Comparison of ENCODE assay signal across 6 mouse cellular contexts in the genomic region with DNA sequence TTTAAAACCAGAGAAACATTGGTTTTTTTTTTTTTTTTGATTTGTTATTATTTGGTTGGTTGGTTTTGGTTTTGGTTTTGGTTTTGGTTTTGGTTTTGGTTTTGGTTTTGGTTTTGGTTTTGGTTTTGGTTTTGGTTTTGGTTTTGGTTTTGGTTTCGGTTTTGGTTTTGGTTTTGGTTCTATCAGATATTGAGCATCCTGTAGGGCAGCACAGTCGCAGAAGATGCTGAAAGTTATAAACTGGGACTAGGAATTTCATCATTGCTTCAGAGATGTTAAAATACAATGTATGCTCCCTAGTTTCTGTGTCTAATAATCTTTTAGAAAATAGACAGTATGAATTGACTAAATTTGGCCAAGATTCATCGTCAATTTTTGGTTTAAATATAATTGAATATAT.
DNase-seq lines count a peak whose midpoint lies in the region; TF ChIP-seq lines count a peak whose summit lies in the region.
"Not testable (repeated sequence)": the region's sequence is repeated elsewhere in the genome, so short reads cannot be mapped to it uniquely, and the experiment has no call there.

No protein-coding gene starts in this region.

- not testable (repeated sequence) for H3K4me1 ChIP-seq in CH12.LX (ENCODE audit: control insufficient read depth in 1 of 2, insufficient read depth in 2 of 2); MEL (ENCODE audit: control insufficient read depth in 1 of 2, insufficient read depth in 2 of 2, low read length in 2 of 2)

- TF ChIP-seq CTCF in CH12.LX (conservative IDR thresholded peaks at IDR 0.05 in 1 of 2, IDR thresholded peaks at IDR 0.05 in 1 of 2; ENCODE audit: low read depth in 2 of 2, low read length in 2 of 2); MEL (IDR thresholded peaks at IDR 0.05 in 2 of 3, conservative IDR thresholded peaks at IDR 0.05 in 1 of 3; ENCODE audit: control insufficient read depth in 1 of 3, insufficient read depth in 1 of 3, low read depth in 2 of 3, low read length in 3 of 3, poor library complexity in 1 of 3, severe bottlenecking in 1 of 3): not testable (repeated sequence)

- in situ Hi-C loops in CH12.LX (cut with MboI; ENCODE audit: low pct_ligation_motif_present, low pct_unique_long_range_greater_than_20kb, low sequenced_read_pairs): not testable (repeated sequence)

- H3K4me2 ChIP-seq in CH12.LX (ENCODE audit: insufficient read depth, low read depth, poor library complexity, severe bottlenecking): not testable (repeated sequence)

- not testable (repeated sequence) for H3K9ac ChIP-seq in CH12.LX (ENCODE audit: insufficient read depth, low read depth); MEL (ENCODE audit: control insufficient read depth, low read depth, low read length, poor library complexity, severe bottlenecking)

- not testable (repeated sequence) for H3K9me3 ChIP-seq in CH12.LX (replicated peaks; ENCODE audit: low read length); MEL (replicated peaks; ENCODE audit: insufficient read depth, low read length)

- not testable (repeated sequence) for H3K36me3 ChIP-seq in CH12.LX (replicated peaks in 1 of 2; ENCODE audit: control insufficient read depth in 1 of 2, insufficient read depth in 1 of 2, low read length in 1 of 2); MEL (ENCODE audit: control insufficient read depth in 1 of 2, insufficient read depth in 2 of 2, low read length in 2 of 2)

- TF ChIP-seq RAD21 in CH12.LX (IDR thresholded peaks at IDR 0.05; ENCODE audit: low read depth, low read length); MEL (IDR thresholded peaks at IDR 0.05; ENCODE audit: low read depth, low read length): not testable (repeated sequence)

- not testable (repeated sequence) for TF ChIP-seq POLR2A in CH12.LX (IDR thresholded peaks at IDR 0.05; ENCODE audit: low read depth, low read length); MEL (IDR thresholded peaks at IDR 0.05; ENCODE audit: control insufficient read depth in 1 of 2, insufficient read depth in 1 of 2, low read depth in 1 of 2, low read length in 2 of 2, poor library complexity in 1 of 2)

- H3K4me3 ChIP-seq in CH12.LX (replicated peaks in 1 of 3; ENCODE audit: low read depth in 2 of 3, low read length in 2 of 3, poor library complexity in 1 of 3); MEL (ENCODE audit: control insufficient read depth in 1 of 2, insufficient read depth in 1 of 2, low read depth in 2 of 2, low read length in 2 of 2): not testable (repeated sequence)

- not testable (repeated sequence) for H3K27me3 ChIP-seq in CH12.LX (replicated peaks); MEL (ENCODE audit: control insufficient read depth in 1 of 2, insufficient read depth in 2 of 2, low read length in 2 of 2)

- not testable (repeated sequence) for H3K79me2 ChIP-seq in CH12.LX (replicated peaks; ENCODE audit: control insufficient read depth, extremely low read depth, insufficient read depth, poor library complexity, severe bottlenecking); MEL (ENCODE audit: control insufficient read depth, insufficient read depth, low read length, poor library complexity)

- peak; percentile 1 for DNase-seq in 3T3-L1 (ENCODE audit: low read depth, low spot score)
- peak; percentile 28 for DNase-seq in CD4-positive, CD25-positive, alpha-beta regulatory T cell, adult 2 months (ENCODE audit: low read depth, low spot score)
- DNase-seq in CH12.LX (ENCODE audit: extremely low read depth): not testable (repeated sequence)
- peak; percentile 1 for DNase-seq in MEL (ENCODE audit: low read depth, low spot score)
- DNase-seq in induced T-regulatory cell, adult 2 months (ENCODE audit: low read depth): peak; percentile 35
- DNase-seq in naive thymus-derived CD4-positive, alpha-beta T cell, adult 2 months (ENCODE audit: low read depth): peak; percentile 61

- dilution Hi-C loops in CH12.LX (cut with MboI; ENCODE audit: extremely low pct_ligation_motif_present, extremely low pct_unique_long_range_greater_than_20kb, low sequenced_read_pairs): not testable (repeated sequence)

- H3K27ac ChIP-seq in CH12.LX (ENCODE audit: insufficient read depth, low read depth); MEL (ENCODE audit: control insufficient read depth, low read depth, low read length): not testable (repeated sequence)

- TF ChIP-seq EP300 in CH12.LX (IDR thresholded peaks at IDR 0.05; ENCODE audit: low read length); MEL (IDR thresholded peaks at IDR 0.05; ENCODE audit: low read depth in 1 of 2, low read length in 2 of 2): not testable (repeated sequence)

TF ChIP-seq in CH12.LX, 34 proteins besides CTCF, POLR2A, EP300 and RAD21:
- peak; percentile 51 for TF ChIP-seq ETS1 (conservative IDR thresholded peaks at IDR 0.05; ENCODE audit: low read depth, low read length)
